Mouse (Mus musculus) adrenal gland (tissue): ENCODE measurements around the gene Rras2.

Experiments
- intact Hi-C: fragments of 180-260 bp; cut with DNase I; formaldehyde crosslinking; loops from one replicate; pipeline ENCODE4 v1.15.1; 2025

Rras2 gene

GRCm38 (mm10) chr7:114115961-114116360, 1.6 kb downstream of the Rras2 start:
- intact Hi-C loops, result loop anchor here (5.0 kb wide), 2 partner anchors 49 to 66 kb away; no protein-coding TSS in a partner anchor

GRCm38 (mm10) chr7:114114976-114115375, 2.6 kb downstream of the Rras2 start:
- intact Hi-C loops, result loop anchor here (5.0 kb wide), 2 partner anchors 48 to 67 kb away; no protein-coding TSS in a partner anchor

GRCm38 (mm10) chr7:114114284-114114683, 3.3 kb downstream of the Rras2 start:
- intact Hi-C loops, result no loop called here

GRCm38 (mm10) chr7:114110500-114110899, 7.1 kb downstream of the Rras2 start:
- intact Hi-C loops, result no loop called here

- intact Hi-C loops, result no loop called here
These were observed 11.7 kb downstream of the Rras2 start for GRCm38 (mm10) chr7:114105886-114106285.

GRCm38 (mm10) chr7:114103629-114104347, 13.8 kb downstream of the Rras2 start:
- intact Hi-C loops, result no loop called here

- intact Hi-C loops, result no loop called here
These were observed 14.4 kb downstream of the Rras2 start for GRCm38 (mm10) chr7:114103152-114103551.

GRCm38 (mm10) chr7:114102609-114103008, 15.0 kb downstream of the Rras2 start:
- intact Hi-C loops, result no loop called here

GRCm38 (mm10) chr7:114101412-114101811, 16.2 kb downstream of the Rras2 start:
- intact Hi-C loops, result no loop called here

GRCm38 (mm10) chr7:114093548-114094174, 23.9 kb downstream of the Rras2 start:
- intact Hi-C loops, result no loop called here

GRCm38 (mm10) chr7:114090892-114091545, 26.6 kb downstream of the Rras2 start:
- intact Hi-C loops, result no loop called here

- intact Hi-C loops, result no loop called here
These were observed 27.4 kb downstream of the Rras2 start for GRCm38 (mm10) chr7:114090231-114090630.

GRCm38 (mm10) chr7:114088918-114089317, 28.7 kb downstream of the Rras2 start:
- intact Hi-C loops, result loop anchor here (5.0 kb wide), 1 partner anchor 108 kb away; no protein-coding TSS in a partner anchor

GRCm38 (mm10) chr7:114087986-114088385, 29.6 kb downstream of the Rras2 start:
- intact Hi-C loops, result loop anchor here (5.0 kb wide), 1 partner anchor 109 kb away; no protein-coding TSS in a partner anchor

GRCm38 (mm10) chr7:114087341-114087740, 30.2 kb downstream of the Rras2 start:
- intact Hi-C loops, result loop anchor here (5.0 kb wide), 1 partner anchor 110 kb away; no protein-coding TSS in a partner anchor

GRCm38 (mm10) chr7:114086021-114086710, 31.4 kb downstream of the Rras2 start:
- intact Hi-C loops, result loop anchor here (5.0 kb wide), 1 partner anchor 111 kb away; no protein-coding TSS in a partner anchor

- intact Hi-C loops, result no loop called here
These were observed 33.8 kb downstream of the Rras2 start for GRCm38 (mm10) chr7:114083760-114084159.

- intact Hi-C loops, result no loop called here
These were observed 34.5 kb downstream of the Rras2 start for GRCm38 (mm10) chr7:114083088-114083487.

GRCm38 (mm10) chr7:114081633-114082420, 35.8 kb downstream of the Rras2 start:
- intact Hi-C loops, result no loop called here

- intact Hi-C loops, result no loop called here
These were observed 37.3 kb downstream of the Rras2 start for GRCm38 (mm10) chr7:114080250-114080649.
